ENCODE assay signal across 8 mouse cellular contexts in the genomic region with DNA sequence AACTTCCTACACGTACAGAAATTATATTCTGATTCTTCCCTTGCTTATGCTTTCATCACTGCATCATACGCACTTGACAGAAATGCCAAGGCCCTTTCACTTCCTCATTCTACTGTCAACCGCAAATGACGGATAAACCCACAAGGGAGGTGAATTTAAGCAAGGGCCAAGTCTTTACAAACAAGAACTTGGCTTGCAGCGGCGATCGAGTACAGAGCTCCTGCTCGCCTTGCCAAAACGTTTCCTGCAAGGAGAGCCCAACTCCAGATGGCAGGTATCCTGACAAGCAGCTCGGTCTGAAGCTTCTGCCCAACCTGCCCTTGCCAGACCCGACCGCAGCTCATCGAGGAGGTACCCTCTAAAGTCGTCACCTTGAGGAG. TPM values are rescaled to one million over a fixed set of nuclear protein-coding genes. Genes with fewer than 3 reads are reported as not detected.
DNase-seq lines count a peak whose midpoint lies in the region; ATAC-seq and TF ChIP-seq lines count a peak whose summit lies in the region.

No protein-coding gene starts in this region.

- under 1% methylated on average over 14 of the region's 14 CpGs for WGBS in kidney, embryonic 16.5 days
- under 1% methylated on average over 14 of the region's 14 CpGs for WGBS in heart, postnatal 0 days
- under 1% methylated on average over 14 of the region's 14 CpGs for WGBS in lung, postnatal 0 days
- WGBS in stomach, embryonic 15.5 days = 0% methylated on average over 14 of the region's 14 CpGs

- H3K4me3 ChIP-seq in kidney, embryonic 16.5 days (ENCODE audit: low read length) = peak overlapping the region; percentile 90
- H3K4me3 ChIP-seq in heart, postnatal 0 days (ENCODE audit: low read depth, low read length) = peak overlapping the region; percentile 66
- peak overlapping the region; percentile 88 for H3K4me3 ChIP-seq in lung, postnatal 0 days (ENCODE audit: low read depth, low read length)
- peak overlapping the region; percentile 86 for H3K4me3 ChIP-seq in stomach, embryonic 15.5 days (replicated peaks)

- H3K9ac ChIP-seq in kidney, embryonic 16.5 days (replicated peaks; ENCODE audit: low read length) = peak overlapping the region; percentile 85
- peak overlapping the region; percentile 77 for H3K9ac ChIP-seq in heart, postnatal 0 days (replicated peaks; ENCODE audit: low read depth, low read length)
- H3K9ac ChIP-seq in lung, postnatal 0 days (replicated peaks; ENCODE audit: low read depth) = peak overlapping the region; percentile 75
- H3K9ac ChIP-seq in stomach, embryonic 15.5 days = peak overlapping the region; percentile 68

- H3K4me1 ChIP-seq in kidney, embryonic 16.5 days (ENCODE audit: insufficient read depth, low read length) = peaks cover 25% of the 10 kb centered on the region
- H3K4me1 ChIP-seq in heart, postnatal 0 days (ENCODE audit: control insufficient read depth, insufficient read depth) = peaks cover 16% of the 10 kb centered on the region
- H3K4me1 ChIP-seq in lung, postnatal 0 days (ENCODE audit: insufficient read depth, low read depth, low read length) = peaks cover 13% of the 10 kb centered on the region; the same call in 1 of the 2 replicates
- H3K4me1 ChIP-seq in stomach, embryonic 15.5 days = peaks cover 17% of the 10 kb centered on the region; the same call in 1 of the 2 replicates

- H3K9me3 ChIP-seq in kidney, embryonic 16.5 days (ENCODE audit: low read length) = no peaks in the 10 kb centered on the region
- no peaks in the 10 kb centered on the region for H3K9me3 ChIP-seq in heart, postnatal 0 days (replicated peaks; ENCODE audit: control insufficient read depth, low read length)
- no peaks in the 10 kb centered on the region for H3K9me3 ChIP-seq in lung, postnatal 0 days (ENCODE audit: low read length)
- H3K9me3 ChIP-seq in stomach, embryonic 15.5 days = no peaks in the 10 kb centered on the region

- ATAC-seq in kidney, embryonic 16.5 days (ENCODE audit: low FRiP score, low TSS enrichment) = no peak
- ATAC-seq in heart, postnatal 0 days (ENCODE audit: insufficient read depth, low read depth) = no peak; the same call in 1 of the 2 replicates
- ATAC-seq in lung, postnatal 0 days = peak; percentile 13; the same call in 1 of the 2 replicates
- ATAC-seq in stomach, embryonic 15.5 days (ENCODE audit: insufficient read depth, low FRiP score, low read depth) = no peak

- H3K27ac ChIP-seq in kidney, embryonic 16.5 days (ENCODE audit: low read length) = peak overlapping the region; percentile 99
- H3K27ac ChIP-seq in heart, postnatal 0 days (ENCODE audit: low read depth) = peak overlapping the region; percentile 100
- H3K27ac ChIP-seq in lung, postnatal 0 days (ENCODE audit: low read length) = peak overlapping the region; percentile 99
- H3K27ac ChIP-seq in stomach, embryonic 15.5 days = peak overlapping the region; percentile 100

- no peak for TF ChIP-seq EP300 in heart, postnatal 0 days (IDR thresholded peaks at IDR 0.05; ENCODE audit: low read depth)
- peak; percentile 30; the same call in 1 of the 2 replicates for TF ChIP-seq EP300 in lung, postnatal 0 days (IDR thresholded peaks at IDR 0.05)

- no peaks in the 10 kb centered on the region for H3K27me3 ChIP-seq in kidney, embryonic 16.5 days (ENCODE audit: insufficient read depth, low read length)
- H3K27me3 ChIP-seq in heart, postnatal 0 days (ENCODE audit: control insufficient read depth, insufficient read depth, low read length) = no peaks in the 10 kb centered on the region
- H3K27me3 ChIP-seq in lung, postnatal 0 days (replicated peaks; ENCODE audit: insufficient read depth, low read length) = no peaks in the 10 kb centered on the region
- H3K27me3 ChIP-seq in stomach, embryonic 15.5 days (replicated peaks) = no peaks in the 10 kb centered on the region

- peak overlapping the region; percentile 78 for H3K4me2 ChIP-seq in kidney, embryonic 16.5 days (replicated peaks; ENCODE audit: low read depth, low read length)
- peak overlapping the region; percentile 88 for H3K4me2 ChIP-seq in heart, postnatal 0 days (ENCODE audit: low read depth, low read length)
- peak overlapping the region; percentile 54 for H3K4me2 ChIP-seq in lung, postnatal 0 days (replicated peaks; ENCODE audit: low read depth, low read length)
- peak overlapping the region; percentile 60 for H3K4me2 ChIP-seq in stomach, embryonic 15.5 days

- no peak for TF ChIP-seq CTCF in heart, postnatal 0 days (IDR thresholded peaks at IDR 0.05; ENCODE audit: low read depth)
- TF ChIP-seq CTCF in lung, postnatal 0 days (IDR thresholded peaks at IDR 0.05) = no peak

- no peak for DNase-seq in kidney, adult 9 months
- DNase-seq in brain, adult 2 months (ENCODE audit: low read depth, low spot score) = peak; percentile 84
- peak; percentile 39 for DNase-seq in heart, postnatal 0 days (ENCODE audit: low spot score)
- peak; percentile 87 for DNase-seq in lung, postnatal 0 days (ENCODE audit: low spot score)
- no peak for DNase-seq in thymus, postnatal 36 days
- no peak for DNase-seq in testis, postnatal 14 days (ENCODE audit: low spot score)

- H3K36me3 ChIP-seq in kidney, embryonic 16.5 days (ENCODE audit: insufficient read depth, low read length) = peaks cover 8% of the 10 kb centered on the region
- H3K36me3 ChIP-seq in heart, postnatal 0 days (replicated peaks; ENCODE audit: control insufficient read depth, insufficient read depth, low read length) = peaks cover 6% of the 10 kb centered on the region
- H3K36me3 ChIP-seq in lung, postnatal 0 days (ENCODE audit: insufficient read depth, low read length) = peaks cover 2% of the 10 kb centered on the region; the same call in 1 of the 2 replicates
- H3K36me3 ChIP-seq in stomach, embryonic 15.5 days = peaks cover 2% of the 10 kb centered on the region; the same call in 1 of the 2 replicates

RNA-seq across cellular contexts. Expression of a gene that starts 0.6 kb away (rescaled TPM):
- 74.4 and 77.1 TPM in 2 replicates for polyA plus RNA-seq in kidney, embryonic 16.5 days (2015; fragmentation: Nextera tagmentation; extraction: Ambion mirVana)
- total RNA-seq in heart, postnatal 0 days (2014; rRNA removed; ENCODE audit: low replicate concordance) = 20.4 and 25.2 TPM in 2 replicates
- 64.6 and 65.8 TPM in 2 replicates for polyA plus RNA-seq in heart, postnatal 0 days (2015; fragmentation: Nextera tagmentation; extraction: Ambion mirVana)
- polyA plus RNA-seq in lung, postnatal 0 days (2015; fragmentation: Nextera tagmentation; extraction: Ambion mirVana) = 70.7 and 72.4 TPM in 2 replicates
- polyA plus RNA-seq in stomach, embryonic 15.5 days (2015; fragmentation: Nextera tagmentation; extraction: Ambion mirVana) = 89.7 and 96.3 TPM in 2 replicates

RNA-seq across cellular contexts. Expression of a gene that starts 25.0 kb away (rescaled TPM):
- polyA plus RNA-seq in kidney, embryonic 16.5 days (2015; fragmentation: Nextera tagmentation; extraction: Ambion mirVana) = not detected in 2 replicates
- total RNA-seq in heart, postnatal 0 days (2014; rRNA removed; ENCODE audit: low replicate concordance) = not detected in 2 replicates
- not detected in 2 replicates for polyA plus RNA-seq in heart, postnatal 0 days (2015; fragmentation: Nextera tagmentation; extraction: Ambion mirVana)
- 0.21 TPM in 1 of 2 replicates, not detected in the other for polyA plus RNA-seq in lung, postnatal 0 days (2015; fragmentation: Nextera tagmentation; extraction: Ambion mirVana)
- 0.30 TPM in 1 of 2 replicates, not detected in the other for polyA plus RNA-seq in stomach, embryonic 15.5 days (2015; fragmentation: Nextera tagmentation; extraction: Ambion mirVana)

Comparison
In these comparisons a context has a peak if more than half of its experiments do, and no peak if none do; other contexts are left out.
1. DNase-seq: peak in brain, adult 2 months (single experiment), heart, postnatal 0 days (single experiment) and lung, postnatal 0 days (single experiment); none in kidney, adult 9 months (single experiment), thymus, postnatal 36 days (0 of 2) and testis, postnatal 14 days (single experiment).
2. Peak in every context shown above with its lines, with median percentiles within 50 percentile points of each other: H3K27ac ChIP-seq, H3K4me2 ChIP-seq, H3K4me3 ChIP-seq and H3K9ac ChIP-seq.